Mouse (Mus musculus) erythroblast, embryonic 14.5 days (primary cell): Measurements from ENCODE around the gene Hs3st4.

Experiments
- GATA1 ChIP-seq: IDR thresholded peaks from 2 replicates; pipeline ENCODE4 v1.6.1; 2012; ENCODE audit warnings: low read length, inconsistent platforms, mixed read lengths
- TAL1 ChIP-seq: IDR thresholded peaks from 3 replicates; pipeline ENCODE4 v1.6.1; 2012; ENCODE audit warnings: low read length, inconsistent platforms, mixed read lengths

- TF ChIP-seq GATA1 (no peak), TAL1 (no peak)
Observed at GRCm38 (mm10) chr7:124131312-124131711, 148.6 kb downstream of the Hs3st4 start.
